Mouse (Mus musculus) left cerebral cortex, adult 9 months (tissue): ENCODE data around the gene Tbx4.
A peak's percentile ranks its signal among the peaks of the same experiment; 100 is the strongest.

Experiments used
- DNase-seq, 2 experiments: peaks; one replicate each; pipeline ENCODE4 v3.0.0; 2022; ENCODE audit warnings: low spot score in 2 of 2

The Tbx4 gene

DNA sequence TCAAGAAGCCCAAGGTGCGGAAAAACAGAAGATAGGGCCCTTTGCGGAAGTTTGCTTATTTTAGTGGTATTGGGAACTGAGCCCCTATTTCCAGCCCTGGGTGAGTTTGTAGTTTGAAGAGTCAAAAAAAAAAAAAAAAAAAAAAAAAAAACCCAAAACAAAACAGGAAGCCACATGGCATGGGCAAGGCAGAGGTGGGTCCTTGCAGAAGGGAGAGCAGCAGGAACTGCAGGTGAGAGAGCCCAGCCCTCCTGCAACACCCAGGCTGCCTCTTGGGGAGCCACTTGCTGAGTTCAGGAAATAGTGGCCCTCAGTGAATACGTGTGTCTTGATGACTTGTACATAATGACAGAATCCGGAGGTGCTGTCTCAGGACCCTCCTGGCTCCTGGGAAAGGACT, 23.3 kb downstream of the Tbx4 start:
- no peak for DNase-seq

- no peak for DNase-seq
Observed at GRCm38 (mm10) chr11:85910133-85910532, 23.9 kb downstream of the Tbx4 start.

DNA sequence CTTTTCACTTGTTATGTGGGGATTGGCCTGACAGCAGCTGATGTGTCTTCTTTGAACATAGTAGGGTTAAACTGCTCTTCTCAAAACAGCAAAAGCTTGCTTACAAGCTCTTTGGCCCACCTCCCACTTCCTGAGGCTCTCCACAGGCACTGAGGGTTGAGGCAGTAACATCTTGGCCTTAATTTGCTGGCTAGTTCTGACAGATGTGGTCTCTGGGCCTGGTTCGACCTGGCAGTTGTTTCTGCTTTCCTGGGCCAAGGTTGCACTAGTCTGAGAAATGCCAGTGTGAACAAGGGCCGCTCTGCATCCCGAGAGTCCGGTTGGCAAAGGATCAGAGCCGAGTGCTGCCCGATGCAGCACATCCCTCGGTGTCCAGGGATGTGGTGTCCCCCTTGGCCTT, 27.3 kb downstream of the Tbx4 start:
- DNase-seq = no peak

- DNase-seq = no peak
Observed at GRCm38 (mm10) chr11:85917091-85917992, 31.1 kb downstream of the Tbx4 start.

GRCm38 (mm10) chr11:85917993-85918325, 31.7 kb downstream of the Tbx4 start:
- no peak for DNase-seq

DNA sequence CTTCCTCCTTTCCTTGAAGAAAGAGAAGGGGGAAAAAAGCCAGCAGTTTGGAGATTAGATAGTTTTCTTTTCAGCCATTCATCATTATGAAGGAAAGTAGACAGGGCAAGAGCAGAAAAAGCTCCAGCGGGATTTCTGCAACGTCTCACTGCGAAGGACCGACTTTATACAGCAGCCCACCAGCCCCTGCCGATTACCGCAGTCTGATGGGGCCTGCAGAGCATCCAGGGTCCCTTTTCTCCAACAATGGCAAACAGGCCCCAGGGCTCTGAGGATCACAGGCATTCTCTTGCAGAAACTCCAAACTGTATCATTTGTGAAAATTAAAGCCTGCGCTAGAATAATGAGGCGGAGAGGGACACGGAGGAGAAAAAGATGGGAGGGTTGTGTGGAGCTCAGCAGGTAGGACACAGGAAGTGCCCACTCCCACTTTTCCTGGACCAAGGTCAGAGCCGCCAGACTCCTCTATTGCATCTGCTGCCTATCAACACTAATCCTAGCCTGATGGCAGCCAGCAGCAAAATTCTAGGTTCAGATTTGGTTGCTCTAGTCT, 32.2 kb downstream of the Tbx4 start:
- DNase-seq = no peak

- DNase-seq = peak in 1 of 2 experiments; percentile 19
Observed at GRCm38 (mm10) chr11:85925294-85925743, 39.1 kb downstream of the Tbx4 start.

GRCm38 (mm10) chr11:85926287-85926764, 40.1 kb downstream of the Tbx4 start:
- no peak for DNase-seq

GRCm38 (mm10) chr11:85928106-85928505, 41.9 kb downstream of the Tbx4 start:
- DNase-seq = no peak

- DNase-seq = no peak
Observed at GRCm38 (mm10) chr11:85929651-85930050, 43.4 kb downstream of the Tbx4 start.

DNA sequence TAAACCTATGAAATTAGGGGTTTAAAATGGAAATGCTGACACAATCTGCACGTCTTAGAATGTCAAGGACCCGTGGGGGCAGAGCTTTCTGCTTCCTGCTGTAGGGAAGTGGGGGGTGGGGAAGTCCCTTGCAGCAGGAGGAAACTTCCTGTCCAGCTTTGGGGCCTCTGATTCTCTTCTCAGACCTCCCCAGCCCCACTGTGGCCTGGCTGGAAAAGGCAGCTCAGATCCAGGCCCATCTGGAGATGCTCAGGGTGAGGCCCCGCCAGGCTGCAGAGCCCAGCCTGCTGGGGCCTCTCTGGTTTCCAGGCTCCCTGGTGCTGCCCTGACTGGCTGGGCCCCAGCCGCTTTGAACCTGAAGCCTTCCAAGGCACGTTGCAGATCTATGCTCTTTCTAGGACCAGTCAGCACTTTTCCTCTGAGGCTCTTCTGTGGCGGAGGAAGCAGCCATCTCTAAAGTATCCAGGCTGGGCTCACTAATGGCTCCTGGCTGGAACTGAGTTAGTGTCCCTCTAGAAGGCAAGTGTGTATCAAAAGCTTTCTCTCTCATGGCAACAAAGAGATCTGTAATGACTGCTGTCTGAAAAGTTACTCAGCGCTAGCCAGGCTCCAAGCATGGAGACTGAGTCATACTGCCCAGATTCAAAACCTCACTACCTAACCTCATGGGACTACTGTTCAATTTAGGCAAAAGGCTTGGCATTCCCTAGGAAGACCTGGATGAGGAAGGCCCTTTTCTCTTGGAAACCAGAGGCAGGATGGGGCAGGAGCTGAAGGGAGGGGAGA, 55.8 kb downstream of the Tbx4 start:
- no peak for DNase-seq

GRCm38 (mm10) chr11:85948765-85949164, 62.5 kb downstream of the Tbx4 start:
- no peak for DNase-seq

- DNase-seq = no peak
Observed at GRCm38 (mm10) chr11:85949749-85950148, 63.5 kb downstream of the Tbx4 start.

- no peak for DNase-seq
Observed at GRCm38 (mm10) chr11:85952538-85952937, 66.3 kb downstream of the Tbx4 start.

- no peak for DNase-seq
Observed at GRCm38 (mm10) chr11:85955611-85956010, 69.4 kb downstream of the Tbx4 start.

DNA sequence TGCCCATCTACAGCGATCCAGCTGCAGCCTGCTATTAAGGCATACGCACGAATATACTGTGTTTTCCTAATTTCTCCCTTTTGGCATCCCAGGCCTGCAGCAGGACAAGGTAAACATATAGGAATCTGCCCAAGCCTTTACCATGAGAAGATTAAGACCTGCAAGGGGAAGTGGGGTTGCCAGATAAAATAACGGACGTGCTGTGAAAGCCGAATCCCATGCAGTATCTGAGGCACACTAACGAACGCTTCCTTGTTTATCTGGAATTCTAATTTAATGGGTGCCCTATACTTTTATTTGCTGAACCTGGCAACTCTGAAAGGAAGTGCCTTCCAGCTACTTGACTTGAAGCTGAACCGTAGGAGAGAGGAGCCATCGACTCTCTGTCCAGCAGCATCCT, 70.2 kb downstream of the Tbx4 start:
- DNase-seq = no peak

DNA sequence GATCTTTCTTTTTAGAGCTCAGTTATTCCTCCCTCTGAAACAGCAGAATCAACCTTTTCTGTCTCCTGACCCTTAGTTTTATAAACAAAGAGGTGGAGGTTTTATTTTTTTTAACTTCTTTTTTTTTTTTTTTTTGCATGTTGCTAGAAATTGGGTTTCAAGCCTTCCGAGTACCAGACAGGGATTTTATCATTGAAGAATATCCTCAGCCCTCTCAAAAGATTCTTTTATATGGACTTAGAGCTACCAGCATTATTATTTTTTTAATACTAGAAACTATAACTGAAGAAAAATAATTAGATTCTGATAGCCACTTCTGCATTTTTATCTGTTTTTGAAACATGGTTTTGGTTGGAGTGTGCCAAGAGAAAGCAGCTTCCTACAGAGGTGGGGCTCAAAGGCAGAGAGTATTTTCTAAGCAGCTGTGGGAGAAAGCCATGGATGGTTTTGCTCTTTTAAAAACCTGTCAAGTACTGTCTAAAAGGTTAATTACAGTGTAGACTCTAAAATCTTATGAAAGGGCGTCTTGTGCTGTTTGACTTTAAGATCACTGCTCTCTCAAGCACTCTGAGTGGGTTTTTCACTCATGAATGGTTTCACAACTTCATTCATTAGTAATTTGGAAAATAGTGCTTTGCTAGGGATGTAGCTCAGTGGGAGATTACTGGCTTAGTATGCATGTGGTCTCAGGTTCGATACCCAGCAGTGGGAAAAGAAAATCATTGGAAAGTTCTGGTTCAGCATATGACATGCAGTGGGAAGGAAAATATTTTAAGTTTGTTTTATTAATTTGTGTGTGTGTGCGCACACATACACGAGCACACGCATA, 70.9 kb downstream of the Tbx4 start:
- no peak for DNase-seq

GRCm38 (mm10) chr11:85959837-85960236, 73.6 kb downstream of the Tbx4 start:
- no peak for DNase-seq

- no peak for DNase-seq
Observed at GRCm38 (mm10) chr11:85960273-85960672, 74.1 kb downstream of the Tbx4 start.

DNA sequence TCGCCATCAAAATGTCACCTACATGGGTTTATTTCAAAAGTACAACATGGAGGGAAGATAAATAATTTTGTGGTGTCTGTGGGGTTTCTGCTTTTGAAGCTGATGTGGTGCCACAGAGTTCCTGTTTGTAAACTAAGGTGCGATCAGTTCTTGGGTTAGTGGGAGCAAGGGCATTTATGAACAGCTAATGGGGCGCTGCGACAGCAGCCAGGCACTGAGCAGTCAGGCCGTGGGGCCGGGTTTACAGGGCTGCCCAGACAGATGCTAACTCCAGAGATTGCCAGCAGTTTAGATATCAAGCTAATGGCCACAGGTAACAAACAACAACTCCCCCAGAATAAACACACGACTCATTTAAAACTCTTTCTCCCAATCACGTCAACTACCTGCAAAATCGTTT, 75.3 kb downstream of the Tbx4 start:
- DNase-seq = no peak
